Mouse (Mus musculus) stomach, embryonic 16.5 days (tissue): ENCODE measurements around the gene Hoxc10. TPM values are rescaled to one million over a fixed set of nuclear protein-coding genes. Genes with fewer than 3 reads are reported as not detected.

Experiments
- ATAC-seq: fragments of 200-750 bp; cut with Nextera tagmentation; 2 replicates; pipeline ENCODE4 v1.8.0; 2017; ENCODE audit warnings: moderate number of reproducible peaks, moderate TSS enrichment; ENCODE audit not compliant: insufficient read depth, low FRiP score
- H3K27ac ChIP-seq: fragments of 300-500 bp; sonication (generic); 2 replicates; pipeline ENCODE4 v1.5.1; 2014; ENCODE audit warnings: low read length
- H3K27me3 ChIP-seq: fragments of 300-500 bp; sonication (generic); 2 replicates; pipeline ENCODE4 v1.6.1; 2014; ENCODE audit warnings: low read length, control low read depth, mixed read lengths; ENCODE audit not compliant: control insufficient read depth, insufficient read depth
- H3K36me3 ChIP-seq: fragments of 300-500 bp; sonication (generic); 2 replicates; pipeline ENCODE4 v1.6.1; 2014; ENCODE audit warnings: low read length; ENCODE audit not compliant: control insufficient read depth, insufficient read depth
- H3K4me1 ChIP-seq: fragments of 300-500 bp; sonication (generic); 2 replicates; pipeline ENCODE4 v1.6.1; 2014; ENCODE audit warnings: low read length, control low read depth, mixed read lengths; ENCODE audit not compliant: control insufficient read depth, insufficient read depth
- H3K4me2 ChIP-seq: fragments of 300-500 bp; sonication (generic); 2 replicates; pipeline ENCODE4 v1.6.1; 2014; ENCODE audit warnings: low read depth, low read length, mixed read lengths
- H3K4me3 ChIP-seq: fragments of 300-500 bp; sonication (generic); replicated peaks from 2 replicates; pipeline ENCODE4 v1.5.1; 2014; ENCODE audit warnings: mild to moderate bottlenecking, low read length
- H3K9ac ChIP-seq: fragments of 300-500 bp; sonication (generic); 2 replicates; pipeline ENCODE4 v1.6.1; 2014; ENCODE audit warnings: low read length
- H3K9me3 ChIP-seq: fragments of 300-500 bp; sonication (generic); replicated peaks from 2 replicates; pipeline ENCODE4 v1.6.1; 2016; ENCODE audit warnings: low read length, control low read depth; ENCODE audit not compliant: control insufficient read depth
- WGBS: fragments of 180-500 bp; shearing (Covaris S2); extraction: QIAGEN DNeasy Blood & Tissue Kit; methylation state at CpG from one replicate; pipeline ENCODE4 v1.1.7; 2014; 5-methylcytosine and 5-hydroxymethylcytosine counted together
- polyA plus RNA-seq: library from polyadenylated mRNA; unstranded; fragments of >200 nt; fragmentation: Nextera tagmentation; extraction: Ambion mirVana; gene quantifications from 2 replicates; pipeline ENCODE4 v1.2.1, GENCODE M21; 2015

Hoxc10 gene
- polyA plus RNA-seq, 1 experiment from 2014 or later: 0.06 TPM

- peaks cover 86% of the 10 kb centered on the region for H3K27me3 ChIP-seq
Measured at GRCm38 (mm10) chr15:103009265-103010111, 42.9 kb downstream of the Hoxc10 start.

GRCm38 (mm10) chr15:103010112-103010846 is 43.7 kb downstream of the Hoxc10 start:
- Histone ChIP-seq H3K4me1 (peaks cover 9% of the 10 kb centered on the region; the same call in 1 of the 2 replicates), H3K27ac (peak overlapping the region; percentile 82), H3K27me3 (peaks cover 80% of the 10 kb centered on the region), H3K36me3 (no peaks in the 10 kb centered on the region), H3K4me3 (peak overlapping the region; percentile 42), H3K9ac (peak overlapping the region; percentile 69), H3K9me3 (no peaks in the 10 kb centered on the region), H3K4me2 (peak overlapping the region; percentile 53)
- 12% methylated on average over 31 of the region's 31 CpGs for WGBS
- ATAC-seq: no peak

More at GRCm38 (mm10) chr15:103009265-103010111, 42.9 kb downstream of the Hoxc10 start:
- H3K36me3 ChIP-seq: no peaks in the 10 kb centered on the region
- peak overlapping the region; percentile 42 for H3K4me3 ChIP-seq
- peaks cover 9% of the 10 kb centered on the region; the same call in 1 of the 2 replicates for H3K4me1 ChIP-seq
- H3K9me3 ChIP-seq: no peaks in the 10 kb centered on the region
- 6% methylated on average over 27 of the region's 27 CpGs for WGBS
- H3K27ac ChIP-seq: peak overlapping the region; percentile 82
- no peak for ATAC-seq
- peak overlapping the region; percentile 53 for H3K4me2 ChIP-seq
- peak overlapping the region; percentile 69 for H3K9ac ChIP-seq

- ATAC-seq: no peak
- H3K27ac ChIP-seq: peak overlapping the region; percentile 82
- peak overlapping the region; percentile 69 for H3K9ac ChIP-seq
Measured at GRCm38 (mm10) chr15:103010847-103011555, 44.4 kb downstream of the Hoxc10 start.

GRCm38 (mm10) chr15:103011928-103012486 is 45.4 kb downstream of the Hoxc10 start:
- peaks cover 77% of the 10 kb centered on the region for H3K27me3 ChIP-seq
- no peaks in the 10 kb centered on the region for H3K9me3 ChIP-seq
- H3K36me3 ChIP-seq: no peaks in the 10 kb centered on the region
- peak overlapping the region; percentile 74 for H3K9ac ChIP-seq
- peak overlapping the region; percentile 79 for H3K27ac ChIP-seq
- H3K4me1 ChIP-seq: peaks cover 17% of the 10 kb centered on the region; the same call in 1 of the 2 replicates
- peak overlapping the region; percentile 50 for H3K4me2 ChIP-seq
- peak overlapping the region; percentile 41 for H3K4me3 ChIP-seq
- 0 out of 2 replicates have a peak, but pooled peaks have one; percentile 13 for ATAC-seq
- WGBS: 23% methylated on average over 26 of the region's 26 CpGs

More at GRCm38 (mm10) chr15:103010847-103011555, 44.4 kb downstream of the Hoxc10 start:
- peak overlapping the region; percentile 53 for H3K4me2 ChIP-seq
- H3K36me3 ChIP-seq: no peaks in the 10 kb centered on the region
- no peaks in the 10 kb centered on the region for H3K9me3 ChIP-seq
- 22% methylated on average over 28 of the region's 28 CpGs for WGBS
- peaks cover 13% of the 10 kb centered on the region; the same call in 1 of the 2 replicates for H3K4me1 ChIP-seq
- H3K4me3 ChIP-seq: peak overlapping the region; percentile 42
- peaks cover 80% of the 10 kb centered on the region for H3K27me3 ChIP-seq

GRCm38 (mm10) chr15:103013238-103013984 is 46.8 kb downstream of the Hoxc10 start:
- Histone ChIP-seq H3K4me1 (peaks cover 22% of the 10 kb centered on the region; the same call in 1 of the 2 replicates), H3K4me3 (peak overlapping the region; percentile 62), H3K27me3 (peaks cover 68% of the 10 kb centered on the region), H3K9ac (peak overlapping the region; percentile 84), H3K9me3 (no peaks in the 10 kb centered on the region), H3K36me3 (no peaks in the 10 kb centered on the region), H3K4me2 (peak overlapping the region; percentile 69), H3K27ac (peak overlapping the region; percentile 98)
- peak; percentile 47; the same call in 1 of the 2 replicates for ATAC-seq
- 5% methylated on average over 17 of the region's 17 CpGs for WGBS

- Histone ChIP-seq H3K27ac (peak overlapping the region; percentile 98), H3K4me2 (peak overlapping the region; percentile 69), H3K9me3 (no peaks in the 10 kb centered on the region), H3K4me3 (peak overlapping the region; percentile 62), H3K4me1 (peaks cover 22% of the 10 kb centered on the region; the same call in 1 of the 2 replicates), H3K36me3 (no peaks in the 10 kb centered on the region), H3K9ac (peak overlapping the region; percentile 84), H3K27me3 (peaks cover 59% of the 10 kb centered on the region)
- under 1% methylated on average over 57 of the region's 57 CpGs for WGBS
- ATAC-seq: peak; percentile 37; the same call in 1 of the 2 replicates
Measured at GRCm38 (mm10) chr15:103014166-103015008, 47.8 kb downstream of the Hoxc10 start.

- 0 out of 2 replicates have a peak, but pooled peaks have one; percentile 31 for ATAC-seq
- H3K27ac ChIP-seq: peak overlapping the region; percentile 98
Measured at GRCm38 (mm10) chr15:103015009-103015399, 48.4 kb downstream of the Hoxc10 start.

More at GRCm38 (mm10) chr15:103015009-103015399, 48.4 kb downstream of the Hoxc10 start:
- H3K4me1 ChIP-seq: peaks cover 22% of the 10 kb centered on the region; the same call in 1 of the 2 replicates
- WGBS: 4% methylated on average over 25 of the region's 28 CpGs
- peak overlapping the region; percentile 84 for H3K9ac ChIP-seq
- H3K4me3 ChIP-seq: peak overlapping the region; percentile 62
- no peaks in the 10 kb centered on the region for H3K36me3 ChIP-seq
- H3K4me2 ChIP-seq: peak overlapping the region; percentile 69
- no peaks in the 10 kb centered on the region for H3K9me3 ChIP-seq
- H3K27me3 ChIP-seq: peaks cover 57% of the 10 kb centered on the region
